Comparison of ENCODE assay signal across 27 mouse cellular contexts in genomic region chr13:40713681-40714080, GRCm38 (mm10). TPM values are rescaled to one million over a fixed set of nuclear protein-coding genes. Genes with fewer than 3 reads are reported as not detected.
DNase-seq lines count a peak whose midpoint lies in the region; ATAC-seq and TF ChIP-seq lines count a peak whose summit lies in the region.
"Had no signal": no experiment of that assay in that cellular context is flagged by ENCODE, and none has a peak within 500 bp of the region (broad histone marks: within the 10 kb centered on the region; RNA-seq: fewer than 3 reads in every experiment).

No protein-coding gene starts in this region.

- H3K9ac ChIP-seq in hindbrain, embryonic 11.5 days (ENCODE audit: low read depth, low read length), result no peak overlapping the region
- no peak overlapping the region for H3K9ac ChIP-seq in hindbrain, postnatal 0 days (replicated peaks; ENCODE audit: low read length)
- H3K9ac ChIP-seq in midbrain, embryonic 11.5 days (ENCODE audit: low read length), result no peak overlapping the region
- no peak overlapping the region for H3K9ac ChIP-seq in midbrain, embryonic 15.5 days
- no peak overlapping the region for H3K9ac ChIP-seq in heart, embryonic 12.5 days
- H3K9ac ChIP-seq: embryonic facial prominence, embryonic 12.5 days; embryonic facial prominence, embryonic 15.5 days; forebrain, postnatal 0 days; heart, embryonic 15.5 days had no signal

- H3K4me3 ChIP-seq in hindbrain, embryonic 11.5 days (ENCODE audit: low read depth, low read length), result no peak overlapping the region
- no peak overlapping the region for H3K4me3 ChIP-seq in hindbrain, postnatal 0 days (ENCODE audit: low read length)
- H3K4me3 ChIP-seq in midbrain, embryonic 11.5 days (ENCODE audit: low read depth, low read length), result no peak overlapping the region
- H3K4me3 ChIP-seq in midbrain, embryonic 15.5 days, result no peak overlapping the region
- no peak overlapping the region for H3K4me3 ChIP-seq in limb, embryonic 10.5 days
- no peak overlapping the region for H3K4me3 ChIP-seq in heart, embryonic 12.5 days
- H3K4me3 ChIP-seq: embryonic facial prominence, embryonic 12.5 days; embryonic facial prominence, embryonic 15.5 days; gastrocnemius, adult 2 months; heart, embryonic 15.5 days had no signal

- ATAC-seq in hindbrain, embryonic 11.5 days (ENCODE audit: low FRiP score), result no peak
- no peak for ATAC-seq in hindbrain, postnatal 0 days
- ATAC-seq in midbrain, embryonic 11.5 days (ENCODE audit: low FRiP score), result no peak
- ATAC-seq in midbrain, embryonic 15.5 days (replicated peaks), result no peak
- ATAC-seq in heart, embryonic 12.5 days (ENCODE audit: insufficient number of reproducible peaks, low FRiP score), result no peak
- ATAC-seq: forebrain, embryonic 14.5 days; forebrain, postnatal 0 days; intestine, postnatal 0 days had no signal

- 5% methylated on average over 5 of the region's 5 CpGs for WGBS in hindbrain, embryonic 11.5 days
- WGBS in hindbrain, postnatal 0 days, result 13% methylated on average over 5 of the region's 5 CpGs
- 6% methylated on average over 5 of the region's 5 CpGs for WGBS in midbrain, embryonic 11.5 days
- 4% methylated on average over 5 of the region's 5 CpGs for WGBS in midbrain, embryonic 15.5 days
- WGBS in limb, embryonic 10.5 days, result 13% methylated on average over 5 of the region's 5 CpGs
- 7% methylated on average over 5 of the region's 5 CpGs for WGBS in heart, embryonic 12.5 days

- no peaks in the 10 kb centered on the region for H3K4me1 ChIP-seq in hindbrain, embryonic 11.5 days (replicated peaks; ENCODE audit: control insufficient read depth, insufficient read depth, low read length)
- H3K4me1 ChIP-seq in hindbrain, postnatal 0 days (ENCODE audit: insufficient read depth, low read length), result no peaks in the 10 kb centered on the region
- 0 out of 2 replicates have a peak, but pooled peaks cover 2% of the 10 kb centered on the region for H3K4me1 ChIP-seq in midbrain, embryonic 11.5 days (ENCODE audit: control insufficient read depth, insufficient read depth, low read length)
- H3K4me1 ChIP-seq in midbrain, embryonic 15.5 days, result peaks cover 7% of the 10 kb centered on the region
- H3K4me1 ChIP-seq in limb, embryonic 10.5 days, result peaks cover 58% of the 10 kb centered on the region
- peaks cover 5% of the 10 kb centered on the region; the same call in 1 of the 2 replicates for H3K4me1 ChIP-seq in heart, embryonic 12.5 days (replicated peaks)

- H3K36me3 ChIP-seq in hindbrain, embryonic 11.5 days (ENCODE audit: control insufficient read depth, insufficient read depth, low read length), result no peaks in the 10 kb centered on the region
- H3K36me3 ChIP-seq in hindbrain, postnatal 0 days (ENCODE audit: insufficient read depth, low read length), result no peaks in the 10 kb centered on the region
- H3K36me3 ChIP-seq in midbrain, embryonic 11.5 days (ENCODE audit: control insufficient read depth, insufficient read depth, low read length), result no peaks in the 10 kb centered on the region
- H3K36me3 ChIP-seq in midbrain, embryonic 15.5 days (replicated peaks), result no peaks in the 10 kb centered on the region
- H3K36me3 ChIP-seq in limb, embryonic 10.5 days, result no peaks in the 10 kb centered on the region
- H3K36me3 ChIP-seq in heart, embryonic 12.5 days, result no peaks in the 10 kb centered on the region
- H3K36me3 ChIP-seq: embryonic facial prominence, embryonic 12.5 days; heart, embryonic 15.5 days had no signal

- peak; percentile 35 for DNase-seq in hindbrain, embryonic 11.5 days (ENCODE audit: low spot score)
- no peak for DNase-seq in hindbrain, postnatal 0 days (ENCODE audit: low spot score)
- peak; percentile 92 for DNase-seq in midbrain, embryonic 11.5 days (ENCODE audit: low spot score, missing footprints)
- DNase-seq in brain, embryonic 14.5 days (ENCODE audit: low read depth), result peak; percentile 37
- peak; percentile 25 for DNase-seq in limb, embryonic 10.5 days (ENCODE audit: low spot score)
- DNase-seq: adrenal gland, adult 2 months; adrenal gland, postnatal 14 days; B cell, adult 2 months; cerebellum, adult 11-12 months; cerebellum, adult 8-10 months; cerebellum, postnatal 36 days; gastrocnemius, adult 2 months; gastrocnemius, postnatal 14 days; heart, adult 11 months; heart, postnatal 10 days; heart, postnatal 36 days had no signal

- no peak overlapping the region for H3K4me2 ChIP-seq in hindbrain, embryonic 11.5 days (replicated peaks; ENCODE audit: low read depth, low read length)
- H3K4me2 ChIP-seq in hindbrain, postnatal 0 days (ENCODE audit: low read depth, low read length), result no peak overlapping the region
- no peak overlapping the region for H3K4me2 ChIP-seq in midbrain, embryonic 11.5 days
- no peak overlapping the region for H3K4me2 ChIP-seq in midbrain, embryonic 15.5 days
- H3K4me2 ChIP-seq in heart, embryonic 12.5 days, result no peak overlapping the region
- H3K4me2 ChIP-seq: embryonic facial prominence, embryonic 12.5 days; embryonic facial prominence, embryonic 15.5 days; heart, embryonic 11.5 days; heart, embryonic 15.5 days had no signal

- TF ChIP-seq POLR2A in brain, embryonic 14.5 days (IDR thresholded peaks at IDR 0.05; ENCODE audit: borderline replicate concordance, extremely low read depth, insufficient read depth, insufficient read length, poor library complexity, severe bottlenecking), result no peak

- H3K27me3 ChIP-seq in hindbrain, embryonic 11.5 days (ENCODE audit: control insufficient read depth, insufficient read depth, low read length), result peaks cover 81% of the 10 kb centered on the region
- peaks cover 79% of the 10 kb centered on the region for H3K27me3 ChIP-seq in hindbrain, postnatal 0 days (ENCODE audit: insufficient read depth, low read length)
- peaks cover 94% of the 10 kb centered on the region for H3K27me3 ChIP-seq in midbrain, embryonic 11.5 days (ENCODE audit: control insufficient read depth, insufficient read depth, low read length)
- peaks cover 79% of the 10 kb centered on the region for H3K27me3 ChIP-seq in midbrain, embryonic 15.5 days (replicated peaks)
- peaks cover 94% of the 10 kb centered on the region for H3K27me3 ChIP-seq in limb, embryonic 10.5 days (ENCODE audit: low read depth, poor library complexity, severe bottlenecking)
- H3K27me3 ChIP-seq in heart, embryonic 12.5 days (replicated peaks), result peaks cover 86% of the 10 kb centered on the region
- H3K27me3 ChIP-seq: CH12.LX had no signal

- no peaks in the 10 kb centered on the region for H3K9me3 ChIP-seq in hindbrain, embryonic 11.5 days (ENCODE audit: control insufficient read depth, low read length)
- H3K9me3 ChIP-seq in hindbrain, postnatal 0 days (ENCODE audit: low read length), result no peaks in the 10 kb centered on the region
- H3K9me3 ChIP-seq in midbrain, embryonic 11.5 days (ENCODE audit: control insufficient read depth, low read length), result no peaks in the 10 kb centered on the region
- H3K9me3 ChIP-seq in midbrain, embryonic 15.5 days, result no peaks in the 10 kb centered on the region
- no peaks in the 10 kb centered on the region for H3K9me3 ChIP-seq in limb, embryonic 10.5 days (replicated peaks)
- no peaks in the 10 kb centered on the region for H3K9me3 ChIP-seq in heart, embryonic 12.5 days (replicated peaks)
- H3K9me3 ChIP-seq: embryonic facial prominence, embryonic 12.5 days; embryonic facial prominence, embryonic 15.5 days; heart, embryonic 15.5 days had no signal

- H3K27ac ChIP-seq in hindbrain, embryonic 11.5 days (ENCODE audit: low read depth, low read length), result no peak overlapping the region
- H3K27ac ChIP-seq in hindbrain, postnatal 0 days, result no peak overlapping the region
- no peak overlapping the region for H3K27ac ChIP-seq in midbrain, embryonic 11.5 days (ENCODE audit: low read depth, low read length)
- no peak overlapping the region for H3K27ac ChIP-seq in midbrain, embryonic 15.5 days
- no peak overlapping the region for H3K27ac ChIP-seq in limb, embryonic 10.5 days
- no peak overlapping the region for H3K27ac ChIP-seq in heart, embryonic 12.5 days (ENCODE audit: poor library complexity, severe bottlenecking)
- H3K27ac ChIP-seq: embryonic facial prominence, embryonic 12.5 days; embryonic facial prominence, embryonic 15.5 days; gastrocnemius, adult 2 months; heart, embryonic 15.5 days had no signal

- TF ChIP-seq CTCF in hindbrain, postnatal 0 days (IDR thresholded peaks at IDR 0.05; ENCODE audit: low read depth), result no peak
- TF ChIP-seq CTCF in brain, embryonic 14.5 days (IDR thresholded peaks at IDR 0.05; ENCODE audit: borderline replicate concordance, extremely low read depth, insufficient read depth, insufficient read length), result no peak

RNA-seq across cellular contexts. Expression of gene Tfap2a, which starts 24.5 kb away (rescaled TPM):
- polyA plus RNA-seq in hindbrain, embryonic 11.5 days (2014; fragmentation: Nextera tagmentation; extraction: Ambion mirVana), result 15.5 and 20.6 TPM in 2 replicates
- total RNA-seq in hindbrain, postnatal 0 days (2014; rRNA removed), result 2.1 and 4.7 TPM in 2 replicates
- polyA plus RNA-seq in hindbrain, postnatal 0 days (2015; fragmentation: Nextera tagmentation; extraction: Ambion mirVana), result 6.9 and 7.2 TPM in 2 replicates
- polyA plus RNA-seq in midbrain, embryonic 11.5 days (2014; fragmentation: Nextera tagmentation; extraction: Ambion mirVana), result 3.0 and 4.7 TPM in 2 replicates
- polyA plus RNA-seq in midbrain, embryonic 15.5 days (2015; fragmentation: Nextera tagmentation; extraction: Ambion mirVana), result 4.1 and 5.5 TPM in 2 replicates
- 5.2 and 19.9 TPM in 2 replicates for polyA plus RNA-seq in brain, embryonic 14.5 days (2012; rRNA removed)
- 6.7 and 6.9 TPM in 2 replicates for polyA plus RNA-seq in limb, embryonic 10.5 days (2016; fragmentation: Nextera tagmentation; extraction: Ambion mirVana)
- polyA plus RNA-seq in heart, embryonic 12.5 days (2016; fragmentation: Nextera tagmentation; extraction: Ambion mirVana), result 0.13 and 0.19 TPM in 2 replicates
- total RNA-seq: CH12.LX; forebrain, postnatal 0 days; gastrocnemius, postnatal 14 days; MEL had no signal
